Mouse (Mus musculus) bone marrow macrophage, adult 2 months (primary cell): Measurements from ENCODE around the gene Gsap.

Experiments used
- CTCF ChIP-seq: IDR thresholded peaks from 2 replicates; pipeline ENCODE4 v1.5.1; 2012; ENCODE audit warnings: low read depth, mild to moderate bottlenecking, low read length, moderate library complexity
- POLR2A ChIP-seq: IDR thresholded peaks from 2 replicates; pipeline ENCODE4 v1.6.1; 2012; ENCODE audit warnings: mild to moderate bottlenecking, low read depth, low read length, borderline replicate concordance

DNA sequence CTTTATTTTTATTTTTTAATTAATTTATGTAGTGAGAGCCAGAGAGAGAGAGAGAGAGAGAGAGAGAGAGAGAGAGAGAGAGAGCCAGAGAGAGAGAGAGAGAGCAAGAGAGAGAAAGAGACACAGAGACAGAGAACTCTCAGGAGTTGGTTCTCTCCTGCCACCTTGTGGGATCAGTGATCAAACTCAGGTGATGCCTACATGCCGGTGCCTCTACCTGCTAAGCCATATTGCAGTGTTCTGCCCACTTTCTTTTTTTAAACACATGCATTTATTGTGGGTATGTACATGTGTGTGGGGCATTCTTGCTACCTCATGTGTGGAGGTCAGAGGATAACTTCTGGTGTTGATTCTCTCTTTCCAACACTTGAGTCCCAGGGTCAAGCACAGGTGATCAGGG lies 32.4 kb upstream of the Gsap start:
- TF ChIP-seq POLR2A = no peak
- TF ChIP-seq CTCF = no peak
